Mouse (Mus musculus) spleen, adult 2 months (tissue): ENCODE results near the gene Arhgap18.

Source experiments
- CTCF ChIP-seq: fragments of 200-500 bp; IDR thresholded peaks from 2 replicates; pipeline ENCODE4 v1.5.1; 2011; ENCODE audit warnings: mild to moderate bottlenecking, inconsistent platforms; ENCODE audit not compliant: insufficient read depth, insufficient read length, insufficient replicate concordance; ENCODE audit errors: extremely low read depth
- POLR2A ChIP-seq: fragments of 200-500 bp; IDR thresholded peaks from 2 replicates; pipeline ENCODE4 v1.6.1; 2011; ENCODE audit warnings: low read depth, low read length, inconsistent platforms

- no peak for TF ChIP-seq POLR2A
- no peak for TF ChIP-seq CTCF
Measured at GRCm38 (mm10) chr10:26919307-26919977, 166.2 kb downstream of the Arhgap18 start.
